Mouse (Mus musculus): ENCODE results near the gene Htr7. TPM values are rescaled to one million over a fixed set of nuclear protein-coding genes. Genes with fewer than 3 reads are reported as not detected.

Gene Htr7
- polyA plus RNA-seq (2015; fragmentation: Nextera tagmentation; extraction: Ambion mirVana) = 25.0 and 25.2 TPM in 2 replicates

DNA sequence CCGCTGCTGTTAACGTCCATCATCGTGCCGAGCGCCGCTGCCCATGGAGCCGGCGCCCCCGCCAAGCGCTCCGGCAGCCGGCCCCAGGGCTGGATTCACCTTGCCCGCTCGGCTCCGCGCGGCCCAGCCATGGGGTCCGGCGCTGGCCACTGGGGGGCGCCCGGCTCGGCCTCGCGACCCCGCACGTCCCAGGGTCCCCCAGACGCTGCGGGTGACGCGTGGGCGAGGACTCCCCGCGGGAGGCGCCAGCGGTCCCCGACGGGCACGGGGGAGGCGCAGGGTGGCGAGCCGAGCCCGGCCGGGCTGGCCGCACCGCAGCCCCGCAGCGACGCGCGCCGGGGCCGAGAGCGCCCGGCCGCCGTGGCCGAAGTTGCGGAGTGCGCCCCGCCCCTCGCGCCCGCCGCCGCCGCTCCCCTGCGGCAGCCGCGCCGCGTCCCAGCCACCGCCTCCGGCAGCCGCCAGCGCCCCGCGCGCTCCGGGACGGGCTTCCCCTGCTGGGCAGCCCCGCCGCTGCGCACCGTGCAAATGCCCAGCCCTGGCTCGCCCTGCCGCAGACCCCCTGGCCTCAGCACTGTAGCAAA is at the start of gene Htr7:
Htr7 (minus strand) TSS at position 277 of the 581 bp plus-strand sequence.

DNA sequence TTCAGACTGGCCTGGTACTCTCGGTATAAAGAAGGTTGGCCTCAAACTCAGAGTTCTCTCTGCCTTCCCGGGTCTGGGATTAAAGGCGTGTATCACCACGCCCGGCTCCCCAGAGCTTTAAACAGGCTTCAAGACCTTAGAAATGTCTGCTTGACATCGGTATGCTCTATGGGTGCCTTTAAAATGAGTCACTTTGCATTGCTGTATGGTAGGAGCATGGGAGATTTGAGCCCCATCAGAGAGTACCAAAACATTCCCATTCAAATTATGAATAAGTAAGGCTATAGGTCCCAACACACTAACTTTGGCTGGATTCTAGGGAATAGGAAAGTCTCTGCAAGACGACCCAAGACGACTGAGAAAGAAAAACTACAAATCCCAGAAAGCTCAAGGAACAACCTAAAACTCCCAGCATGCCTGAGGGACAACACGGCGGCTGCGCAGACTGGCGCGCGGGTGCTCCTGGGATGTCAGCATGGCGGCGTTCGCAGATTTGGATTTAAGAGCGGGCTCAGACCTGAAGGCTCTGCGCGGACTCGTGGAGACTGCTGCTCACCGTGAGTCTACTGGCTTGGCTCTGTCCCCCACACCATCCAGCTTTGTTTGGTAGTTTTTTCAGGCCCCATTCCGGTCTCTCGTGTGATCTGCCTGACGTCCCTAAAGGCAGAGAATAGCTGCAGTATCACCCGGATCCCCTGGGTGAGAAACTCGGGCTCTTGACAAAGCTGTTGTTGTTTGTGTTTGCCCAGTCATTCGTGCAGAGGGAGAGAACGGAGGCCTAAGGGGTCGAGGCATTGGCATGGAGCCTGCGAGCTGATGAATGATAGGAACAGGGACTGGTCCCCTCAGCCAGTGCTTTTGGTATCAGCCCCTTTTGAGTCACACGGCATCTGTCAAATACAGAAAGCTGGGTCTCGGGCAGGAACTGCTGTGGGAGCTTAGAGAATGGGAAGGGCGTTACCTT is 26.2 kb upstream of the Htr7 start, which contains the start of gene Rpp30:
Rpp30 (plus strand) TSS at position 455 of the 964 bp plus-strand sequence.

Other genes starting within 250 kb of the Htr7 start
- gene Rpp30, start 26.2 kb upstream of the Htr7 start, polyA plus RNA-seq (2015; fragmentation: Nextera tagmentation; extraction: Ambion mirVana) = 61.4 and 75.1 TPM in 2 replicates
- gene Ankrd1, start 62.6 kb upstream of the Htr7 start, polyA plus RNA-seq (2015; fragmentation: Nextera tagmentation; extraction: Ambion mirVana) = 0.19 and 0.29 TPM in 2 replicates